Mouse (Mus musculus): ENCODE data around the gene Olfr1095.

The Olfr1095 gene

GRCm38 (mm10) chr2:86851596-86851995, at the start of gene Olfr1095:
Olfr1095 (minus strand) TSS chr2:86851696.
- DNase-seq (ENCODE audit: low read depth, low spot score), result no peak

- no peak for DNase-seq (ENCODE audit: low read depth, low spot score)
Measured at GRCm38 (mm10) chr2:86892116-86892515, 40.6 kb upstream of the Olfr1095 start, which contains the start of gene Olfr1097. Olfr1097 (minus strand) TSS chr2:86892216.

DNA sequence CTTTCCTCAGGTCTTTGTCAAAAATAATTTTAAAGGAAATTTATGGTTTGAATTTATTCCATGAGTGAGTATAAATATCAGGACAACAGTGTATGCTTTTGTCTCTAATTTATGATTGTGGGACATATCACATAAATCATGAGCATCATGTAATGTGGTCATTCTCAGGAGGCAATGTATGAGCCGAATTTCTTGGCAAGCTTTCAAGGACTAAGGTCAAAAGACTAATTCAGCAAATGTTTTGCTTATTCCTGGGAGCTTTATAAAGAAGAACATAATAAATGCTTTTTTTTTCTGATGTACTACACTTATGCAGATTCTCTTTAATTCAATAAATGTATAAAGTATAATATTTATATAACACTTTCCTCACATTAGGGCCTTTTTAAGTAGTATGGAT, 23.2 kb upstream of the Olfr1095 start, which contains the start of gene Gm13723:
Gene Gm13723, minus strand, starts transcription at position 101 of the 400 bp plus-strand sequence.
- no peak for DNase-seq (ENCODE audit: low read depth, low spot score)

DNA sequence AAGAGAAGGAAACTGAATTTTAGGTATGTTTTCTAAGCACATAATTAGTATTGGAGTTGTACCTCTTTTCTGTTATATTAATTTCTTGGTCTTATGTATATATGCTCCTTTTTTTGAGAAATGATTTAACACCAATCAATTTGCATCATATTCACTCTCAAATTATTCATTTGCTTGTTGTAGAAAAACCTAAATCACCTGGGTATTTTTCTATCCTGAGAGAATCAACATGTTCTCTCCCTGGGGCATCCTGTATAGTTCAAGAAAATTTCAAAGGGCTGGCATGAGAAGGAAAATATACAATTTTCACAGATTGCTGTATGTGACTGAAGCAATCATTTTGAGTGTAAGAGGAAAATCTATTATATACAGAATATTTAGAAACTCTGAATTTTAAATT, 27.1 kb downstream of the Olfr1095 start, which contains the start of gene Olfr1094:
Gene Olfr1094, plus strand, starts transcription at position 301 of the 400 bp plus-strand sequence.
- no peak for DNase-seq (ENCODE audit: low read depth, low spot score)

DNA sequence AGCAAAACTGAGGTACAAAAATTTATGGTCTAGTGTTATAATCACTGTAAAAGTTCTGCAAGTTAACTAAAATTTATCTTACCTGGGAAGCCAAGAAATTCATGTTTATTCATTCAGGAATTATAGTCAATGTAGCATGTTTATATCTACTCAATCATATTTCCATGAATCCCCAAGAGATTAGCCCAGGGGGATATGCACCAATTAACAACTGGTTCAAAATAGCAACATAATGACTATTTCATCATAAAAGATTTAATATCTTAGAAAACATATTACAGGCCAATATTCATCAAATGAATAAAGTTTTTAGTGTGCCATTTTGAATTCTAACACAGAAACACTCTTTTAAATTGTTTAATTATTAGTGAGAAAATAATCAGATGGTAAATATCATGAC, 41.6 kb downstream of the Olfr1095 start, which contains the start of gene Olfr141:
Gene Olfr141, minus strand, starts transcription at position 101 of the 400 bp plus-strand sequence.
- DNase-seq (ENCODE audit: low read depth, low spot score), result no peak
